Comparison of ENCODE assay signal across 8 mouse cellular contexts in genomic region chr2:118677817-118678216, GRCm38 (mm10). TPM values are rescaled to one million over a fixed set of nuclear protein-coding genes. Genes with fewer than 3 reads are reported as not detected.
DNase-seq lines count a peak whose midpoint lies in the region; ATAC-seq lines count a peak whose summit lies in the region.
"Had no signal": no experiment of that assay in that cellular context is flagged by ENCODE, and none has a peak within 500 bp of the region (broad histone marks: within the 10 kb centered on the region; RNA-seq: fewer than 3 reads in every experiment).

No protein-coding gene starts in this region.

- no peak overlapping the region for H3K27ac ChIP-seq in forebrain, embryonic 13.5 days
- no peak overlapping the region for H3K27ac ChIP-seq in liver, embryonic 12.5 days

- H3K36me3 ChIP-seq in forebrain, embryonic 13.5 days (ENCODE audit: poor library complexity, severe bottlenecking), result no peaks in the 10 kb centered on the region
- H3K36me3 ChIP-seq in liver, embryonic 12.5 days, result no peaks in the 10 kb centered on the region

- H3K4me3 ChIP-seq in forebrain, embryonic 13.5 days, result peak overlapping the region; percentile 55
- peak overlapping the region; percentile 60 for H3K4me3 ChIP-seq in liver, embryonic 12.5 days
- H3K4me3 ChIP-seq: myocyte had no signal

- no peak for ATAC-seq in forebrain, embryonic 13.5 days
- ATAC-seq in liver, embryonic 12.5 days, result peak; percentile 58

- H3K9ac ChIP-seq in forebrain, embryonic 13.5 days, result peak overlapping the region; percentile 73
- H3K9ac ChIP-seq in liver, embryonic 12.5 days, result peak overlapping the region; percentile 58

- peaks cover 70% of the 10 kb centered on the region for H3K27me3 ChIP-seq in forebrain, embryonic 13.5 days
- H3K27me3 ChIP-seq in liver, embryonic 12.5 days (replicated peaks), result peaks cover 83% of the 10 kb centered on the region

- WGBS in forebrain, embryonic 13.5 days, result 15% methylated on average over 4 of the region's 4 CpGs
- WGBS in liver, embryonic 12.5 days (ENCODE audit: insufficient replicate concordance), result 13% methylated on average over 4 of the region's 4 CpGs

- no peaks in the 10 kb centered on the region for H3K9me3 ChIP-seq in forebrain, embryonic 13.5 days (replicated peaks)
- no peaks in the 10 kb centered on the region for H3K9me3 ChIP-seq in liver, embryonic 12.5 days (replicated peaks)

- peak overlapping the region; percentile 96 for H3K4me2 ChIP-seq in forebrain, embryonic 13.5 days
- peak overlapping the region; percentile 95 for H3K4me2 ChIP-seq in liver, embryonic 12.5 days

- H3K4me1 ChIP-seq in forebrain, embryonic 13.5 days, result peaks cover 18% of the 10 kb centered on the region
- peaks cover 28% of the 10 kb centered on the region for H3K4me1 ChIP-seq in liver, embryonic 12.5 days

- DNase-seq in testis, postnatal 14 days (ENCODE audit: low spot score), result peak; percentile 40
- no peak for DNase-seq in testis, postnatal 10 days (ENCODE audit: low spot score)
- DNase-seq in retina, postnatal 1 day, result peak; percentile 25
- DNase-seq in layer of hippocampus, adult 18-20 months (ENCODE audit: low spot score in 2 of 2), result no peak
- DNase-seq in right cerebral cortex, postnatal 10 days (ENCODE audit: low spot score in 2 of 2), result no peak

RNA-seq across cellular contexts. Expression of gene Pak6, which starts 14.7 kb away (rescaled TPM):
- 9.0 and 12.6 TPM in 2 replicates for polyA plus RNA-seq in forebrain, embryonic 13.5 days (2015; fragmentation: Nextera tagmentation; extraction: Ambion mirVana)
- polyA plus RNA-seq in liver, embryonic 12.5 days (2016; fragmentation: Nextera tagmentation; extraction: Ambion mirVana), result 1.4 and 1.9 TPM in 2 replicates
- 10 to 100 TPM; 54.3 to 67.9 TPM for total RNA-seq in layer of hippocampus, adult 18-20 months (2021)

RNA-seq across cellular contexts. Expression of gene Ankrd63, which starts 25.9 kb away (rescaled TPM):
- polyA plus RNA-seq in forebrain, embryonic 13.5 days (2015; fragmentation: Nextera tagmentation; extraction: Ambion mirVana), result 0.06 and 0.17 TPM in 2 replicates
- 0.07 TPM in 1 of 2 replicates, not detected in the other for polyA plus RNA-seq in liver, embryonic 12.5 days (2016; fragmentation: Nextera tagmentation; extraction: Ambion mirVana)
- 10 to 100 TPM; 18.1 to 18.6 TPM for total RNA-seq in layer of hippocampus, adult 18-20 months (2021)

RNA-seq across cellular contexts. Expression of gene Plcb2, which starts 50.4 kb away (rescaled TPM):
- 0.17 and 0.43 TPM in 2 replicates for polyA plus RNA-seq in forebrain, embryonic 13.5 days (2015; fragmentation: Nextera tagmentation; extraction: Ambion mirVana)
- polyA plus RNA-seq in liver, embryonic 12.5 days (2016; fragmentation: Nextera tagmentation; extraction: Ambion mirVana), result 2.5 and 2.6 TPM in 2 replicates
- total RNA-seq in layer of hippocampus, adult 18-20 months (2021), result 1 to 10 TPM; 2.2 to 2.5 TPM
- polyA plus RNA-seq: myocyte had no signal

Comparison
In these comparisons a context has a peak if more than half of its experiments do, and no peak if none do; other contexts are left out.
1. DNase-seq: peak in testis, postnatal 14 days (single experiment) and retina, postnatal 1 day (single experiment); none in testis, postnatal 10 days (single experiment), layer of hippocampus, adult 18-20 months (0 of 2) and right cerebral cortex, postnatal 10 days (0 of 2).